Mouse (Mus musculus) kidney, postnatal 25 days (tissue): ENCODE data around the gene Iffo1.

Experiments used
- DNase-seq, 2 experiments: peaks; one replicate each; pipeline ENCODE4 v3.0.0; 2021; ENCODE audit warnings: mixed read lengths in 2 of 2

The Iffo1 gene

GRCm38 (mm10) chr6:125195541-125196075 lies 50.6 kb downstream of the Iffo1 start:
- DNase-seq, result no peak

- no peak for DNase-seq
Measured at GRCm38 (mm10) chr6:125196301-125196700, 51.3 kb downstream of the Iffo1 start.

- DNase-seq, result no peak
Measured at GRCm38 (mm10) chr6:125197166-125197565, 52.1 kb downstream of the Iffo1 start.

GRCm38 (mm10) chr6:125210436-125210835 lies 65.4 kb downstream of the Iffo1 start:
- no peak for DNase-seq
